Mouse (Mus musculus): ENCODE data around the gene Bdnf.

DNA sequence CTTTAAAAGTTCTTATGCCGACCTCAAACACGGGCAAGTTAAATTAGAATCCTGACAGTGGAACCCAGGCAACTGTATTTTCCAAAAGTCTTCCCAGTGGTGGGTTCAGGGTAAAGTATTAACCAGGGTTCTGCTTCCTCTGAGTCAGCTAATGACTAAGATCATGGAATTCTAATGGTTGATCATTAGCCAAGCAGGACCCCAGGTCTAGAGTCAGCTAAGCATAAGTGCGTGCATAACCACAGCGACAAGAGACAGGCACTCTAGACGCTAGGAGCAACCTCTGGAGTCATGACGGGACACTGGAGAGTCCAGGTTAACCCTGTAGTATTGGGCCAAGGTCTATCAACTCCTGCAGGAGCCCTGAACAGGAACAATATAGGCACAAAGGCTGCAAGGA lies 60.2 kb downstream of the Bdnf start:
- no peak for TF ChIP-seq POLR2A (IDR thresholded peaks at IDR 0.05; ENCODE audit: low read depth, low read length)
- TF ChIP-seq CTCF (IDR thresholded peaks at IDR 0.05; ENCODE audit: extremely low read depth, insufficient read length, insufficient replicate concordance, low read depth, low read length) = no peak

Measured in small intestine, adult 2 months (tissue).